Mouse (Mus musculus): Measurements from ENCODE around the gene Trak2.
A peak's percentile ranks its signal among the peaks of the same experiment; 100 is the strongest.
"Not testable (repeated sequence)": the region's sequence is repeated elsewhere in the genome, so short reads cannot be mapped to it uniquely, and the experiment has no call there.

The Trak2 gene

DNA sequence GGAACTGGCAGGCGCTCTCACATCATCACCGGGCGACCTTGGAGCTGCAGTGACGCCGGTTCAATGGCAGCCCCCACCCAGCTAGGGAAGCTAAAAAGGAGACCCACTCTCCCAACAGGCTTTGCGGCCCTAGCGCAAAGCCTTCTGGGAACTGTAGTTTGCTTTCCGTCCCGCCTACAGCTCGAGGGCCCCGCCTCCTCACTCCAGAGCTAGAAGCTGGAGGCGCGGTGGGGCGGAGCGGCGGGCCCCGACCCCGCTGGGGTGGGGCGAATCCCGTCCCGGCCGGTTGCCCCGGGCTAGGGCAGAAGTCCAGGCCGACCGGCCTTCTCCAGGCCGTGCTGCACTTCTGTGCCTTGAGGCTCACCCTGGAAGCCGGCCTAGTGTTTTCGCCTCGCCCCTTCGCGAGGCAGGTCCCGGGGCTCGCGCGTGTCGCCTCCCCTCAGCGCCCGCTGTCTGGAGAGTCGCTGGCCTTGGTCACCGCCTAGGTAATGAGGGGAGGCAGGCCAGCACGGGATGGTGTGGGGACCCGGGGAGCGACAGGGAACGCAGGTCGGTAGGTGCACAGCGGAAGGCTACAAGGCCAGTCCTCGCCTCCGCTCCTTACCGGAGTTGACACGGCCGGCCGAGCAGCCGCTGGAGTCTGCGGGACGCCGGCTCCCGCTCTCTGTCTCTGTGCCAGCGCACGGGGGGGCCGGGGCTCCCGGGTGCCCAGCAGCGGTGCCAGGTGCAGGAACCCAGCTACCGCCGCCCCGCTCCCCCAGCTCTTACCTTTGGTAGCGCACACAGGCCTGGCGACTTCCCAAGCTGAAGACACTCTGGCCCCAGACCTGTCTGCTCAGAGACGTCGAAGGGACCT, at the start of gene Trak2, which contains the start of gene Stradb:
TSS of gene Trak2 (minus strand) at position 65 of the 856 bp plus-strand sequence.
TSS of gene Stradb (plus strand) at position 157 of the 856 bp plus-strand sequence.
- peak; percentile 98 for DNase-seq

- DNase-seq = peak; percentile 32
Measured at GRCm38 (mm10) chr1:59021556-59021955, 48.3 kb upstream of the Trak2 start.

GRCm38 (mm10) chr1:59009250-59009649, 36.0 kb upstream of the Trak2 start:
- DNase-seq = no peak

- DNase-seq = no peak
Measured at GRCm38 (mm10) chr1:58995313-58995712, 22.1 kb upstream of the Trak2 start.

GRCm38 (mm10) chr1:58993723-58994122, 20.5 kb upstream of the Trak2 start:
- DNase-seq = no peak

- DNase-seq = no peak
Measured at GRCm38 (mm10) chr1:58993144-58993543, 19.9 kb upstream of the Trak2 start.

GRCm38 (mm10) chr1:58984586-58984985, 11.4 kb upstream of the Trak2 start:
- DNase-seq = no peak

DNA sequence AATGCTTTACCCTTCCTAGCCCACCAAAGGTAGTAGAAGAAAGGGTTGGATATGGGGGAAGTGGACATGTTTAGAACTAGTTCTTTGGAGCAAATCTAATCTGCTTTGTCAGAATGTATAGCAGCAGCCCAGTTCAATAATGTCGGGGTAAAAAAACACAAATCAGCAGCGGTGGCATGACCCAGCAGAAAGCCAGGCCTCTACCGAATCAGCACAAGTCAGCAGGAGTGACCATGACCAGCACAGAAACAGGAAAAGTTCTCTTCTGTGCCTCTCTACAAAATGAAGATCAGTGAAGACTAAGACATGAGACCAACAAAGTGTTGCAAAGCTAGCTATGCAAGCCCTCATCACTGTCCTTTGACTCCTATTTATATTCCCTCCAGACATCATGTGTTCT, 9.0 kb upstream of the Trak2 start:
- DNase-seq = no peak

DNA sequence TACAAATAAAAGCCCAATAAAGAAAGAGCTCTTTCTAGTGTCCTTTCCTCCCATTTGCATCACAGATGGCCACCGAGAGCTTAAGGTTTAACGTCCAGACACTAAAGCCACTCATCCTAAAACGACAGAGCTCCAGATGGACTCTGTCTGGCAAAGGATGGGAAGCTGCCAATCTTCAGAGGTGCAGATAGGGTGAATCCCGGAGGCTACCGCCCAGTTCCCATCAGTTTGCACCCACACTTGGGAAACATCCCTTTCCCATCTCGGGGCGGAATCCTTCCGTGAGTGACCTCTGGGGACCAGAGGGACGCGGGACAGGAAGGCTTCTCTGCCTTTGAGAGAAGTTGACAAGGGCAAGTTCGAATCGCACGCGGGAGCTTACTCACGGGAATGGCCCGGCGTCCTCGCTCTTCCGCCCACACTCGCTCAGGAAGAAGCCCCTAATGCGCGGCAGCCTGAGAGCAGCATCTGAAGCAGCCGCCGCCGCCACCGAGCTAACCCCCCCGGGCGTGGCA, 322 bp downstream of the Trak2 start:
- no peak for DNase-seq

GRCm38 (mm10) chr1:58971097-58971496, 2.1 kb downstream of the Trak2 start:
- DNase-seq = no peak

DNA sequence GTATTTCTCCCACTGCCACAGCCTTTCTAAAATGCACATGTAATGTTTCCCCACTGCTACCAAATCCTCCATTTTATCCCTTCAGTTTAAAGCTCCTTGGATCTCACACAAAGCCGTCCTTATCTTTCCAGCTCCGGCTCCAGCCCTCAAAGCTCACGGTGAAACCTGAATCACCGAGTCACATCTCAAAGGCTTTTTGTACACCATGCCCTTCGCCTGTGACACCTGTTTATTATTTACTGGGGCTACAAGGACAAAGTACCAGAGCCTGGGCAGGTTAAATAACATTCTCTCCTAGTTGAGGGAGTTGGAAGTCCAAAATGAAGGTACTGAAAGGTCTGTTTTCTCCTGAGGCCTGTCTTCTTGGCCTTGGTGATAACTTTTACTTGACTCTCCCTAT, 3.2 kb downstream of the Trak2 start:
- DNase-seq = peak; percentile 55

GRCm38 (mm10) chr1:58967534-58967933, 5.7 kb downstream of the Trak2 start:
- no peak for DNase-seq

- no peak for DNase-seq
Measured at GRCm38 (mm10) chr1:58962865-58963264, 10.4 kb downstream of the Trak2 start.

GRCm38 (mm10) chr1:58962418-58962817, 10.8 kb downstream of the Trak2 start:
- no peak for DNase-seq

- peak; percentile 57 for DNase-seq
Measured at GRCm38 (mm10) chr1:58961152-58961893, 11.9 kb downstream of the Trak2 start.

GRCm38 (mm10) chr1:58959682-58960081, 13.5 kb downstream of the Trak2 start:
- no peak for DNase-seq

DNA sequence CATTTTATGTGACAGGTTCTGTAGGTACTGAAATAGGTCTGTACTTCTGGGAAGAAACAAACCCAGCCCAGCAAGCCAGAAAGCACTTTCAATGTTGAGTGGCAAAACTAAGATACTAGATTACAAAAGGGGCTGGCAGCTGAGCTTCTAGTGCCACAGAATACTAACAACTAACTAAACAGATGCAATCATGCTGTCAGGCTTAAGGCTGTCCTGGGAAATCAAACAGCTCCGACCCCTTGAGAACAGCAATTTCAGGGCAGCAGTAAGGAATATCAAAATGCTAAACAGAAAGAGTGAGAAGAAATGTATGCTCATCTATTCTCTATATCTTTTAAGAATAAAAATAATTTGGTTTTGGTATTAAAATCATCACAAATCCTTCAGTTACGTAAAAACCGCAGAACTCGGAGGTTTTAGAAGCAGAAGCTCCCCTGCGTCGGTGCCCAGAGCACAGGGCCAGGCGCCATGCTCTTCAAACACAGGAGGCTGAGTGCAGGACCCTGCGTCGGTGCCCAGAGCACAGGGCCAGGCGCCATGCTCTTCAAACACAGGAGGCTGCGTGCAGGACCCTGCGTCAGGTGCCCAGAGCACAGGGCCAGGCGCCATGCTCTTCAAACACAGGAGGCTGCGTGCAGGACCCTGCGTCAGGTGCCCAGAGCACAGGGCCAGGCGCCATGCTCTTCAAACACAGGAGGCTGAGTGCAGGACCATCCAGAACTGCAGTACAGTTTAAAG, 14.3 kb downstream of the Trak2 start:
- not testable (repeated sequence) for DNase-seq

DNA sequence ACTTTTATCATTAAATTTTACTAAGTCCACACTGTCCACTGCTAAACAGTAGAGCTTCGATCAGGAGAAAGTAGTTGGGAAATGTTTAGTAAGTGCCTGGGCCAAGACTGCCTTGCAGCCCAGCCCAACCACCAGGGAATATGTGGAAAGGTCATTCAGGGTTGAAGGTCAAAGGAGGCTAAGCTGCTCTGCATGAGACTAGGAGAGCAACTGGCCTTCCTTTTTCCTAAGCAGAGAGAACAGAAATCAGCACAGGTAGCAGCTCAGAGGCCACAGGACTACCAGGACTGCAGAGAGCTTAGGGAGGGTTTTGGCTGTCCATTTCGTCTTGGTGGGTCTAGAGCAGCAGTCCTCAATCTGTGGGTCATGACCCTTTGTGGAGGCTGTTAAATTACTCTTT, 15.3 kb downstream of the Trak2 start:
- no peak for DNase-seq

- DNase-seq = peak; percentile 46
Measured at GRCm38 (mm10) chr1:58956229-58956628, 17.0 kb downstream of the Trak2 start.

- DNase-seq = no peak
Measured at GRCm38 (mm10) chr1:58955716-58956115, 17.5 kb downstream of the Trak2 start.

GRCm38 (mm10) chr1:58954578-58955410, 18.4 kb downstream of the Trak2 start:
- DNase-seq = no peak

Measured in kidney, adult 11 months (tissue).